In the genomic region with DNA sequence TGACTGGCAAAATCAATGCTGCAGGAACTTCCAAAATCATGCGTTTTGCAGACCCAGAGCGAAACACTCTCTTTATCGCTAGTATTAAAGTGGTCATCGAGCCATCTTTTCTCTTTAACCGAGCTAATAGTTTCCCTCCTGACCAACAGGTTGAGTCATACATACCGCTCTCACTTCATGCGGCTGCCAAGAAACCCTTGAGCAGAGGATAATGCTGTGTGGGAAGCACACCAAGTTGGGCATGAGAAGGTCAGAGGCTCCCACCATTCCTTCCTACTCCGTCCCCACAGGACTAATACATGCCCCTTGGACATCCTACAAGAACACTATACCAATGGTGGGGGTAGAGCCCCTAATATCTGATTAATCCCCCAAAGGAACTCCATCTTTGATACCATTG, we compare ENCODE assay signal across 23 mouse cellular contexts.
A peak's percentile ranks its signal among the peaks of the same experiment; 100 is the strongest.
DNase-seq lines count a peak whose midpoint lies in the region; ATAC-seq and TF ChIP-seq lines count a peak whose summit lies in the region.
"Had no signal": no experiment of that assay in that cellular context is flagged by ENCODE, and none has a peak within 500 bp of the region (broad histone marks: within the 10 kb centered on the region; RNA-seq: fewer than 3 reads in every experiment).

No protein-coding gene starts in this region.

- WGBS in heart, embryonic 12.5 days, result 88% methylated on average over 8 of the region's 8 CpGs
- WGBS in midbrain, embryonic 11.5 days, result 96% methylated on average over 8 of the region's 8 CpGs
- WGBS in midbrain, postnatal 0 days, result 89% methylated on average over 8 of the region's 8 CpGs

- no peak for ATAC-seq in heart, embryonic 12.5 days (ENCODE audit: insufficient number of reproducible peaks, low FRiP score)
- ATAC-seq in midbrain, embryonic 11.5 days (ENCODE audit: low FRiP score), result no peak
- no peak for ATAC-seq in midbrain, postnatal 0 days (ENCODE audit: low FRiP score)
- ATAC-seq: CD4-positive, CD25-positive, alpha-beta regulatory T cell, adult 4 months; forebrain, embryonic 15.5 days; hindbrain, postnatal 0 days had no signal

- TF ChIP-seq CTCF in midbrain, postnatal 0 days (IDR thresholded peaks at IDR 0.05), result no peak

- H3K4me3 ChIP-seq in heart, embryonic 12.5 days, result no peak overlapping the region
- no peak overlapping the region for H3K4me3 ChIP-seq in midbrain, embryonic 11.5 days (ENCODE audit: low read depth, low read length)
- H3K4me3 ChIP-seq in midbrain, postnatal 0 days (ENCODE audit: low read depth, low read length), result no peak overlapping the region
- H3K4me3 ChIP-seq: embryonic facial prominence, embryonic 15.5 days; erythroblast, embryonic 14.5 days; forebrain, embryonic 15.5 days; heart, adult 2 months; hindbrain, embryonic 13.5 days had no signal

- H3K4me1 ChIP-seq in heart, embryonic 12.5 days (replicated peaks), result no peaks in the 10 kb centered on the region
- H3K4me1 ChIP-seq in midbrain, embryonic 11.5 days (ENCODE audit: control insufficient read depth, insufficient read depth, low read length), result no peaks in the 10 kb centered on the region
- H3K4me1 ChIP-seq in midbrain, postnatal 0 days (ENCODE audit: insufficient read depth, low read length), result no peaks in the 10 kb centered on the region
- H3K4me1 ChIP-seq: embryonic facial prominence, embryonic 15.5 days; forebrain, embryonic 15.5 days; hindbrain, embryonic 13.5 days had no signal

- no peaks in the 10 kb centered on the region for H3K36me3 ChIP-seq in heart, embryonic 12.5 days
- H3K36me3 ChIP-seq in midbrain, embryonic 11.5 days (ENCODE audit: control insufficient read depth, insufficient read depth, low read length), result no peaks in the 10 kb centered on the region
- no peaks in the 10 kb centered on the region for H3K36me3 ChIP-seq in midbrain, postnatal 0 days (ENCODE audit: insufficient read depth, low read length)
- H3K36me3 ChIP-seq: embryonic facial prominence, embryonic 15.5 days; forebrain, embryonic 15.5 days; G1E; hindbrain, embryonic 13.5 days had no signal

- no peak overlapping the region for H3K27ac ChIP-seq in heart, embryonic 12.5 days (ENCODE audit: poor library complexity, severe bottlenecking)
- no peak overlapping the region for H3K27ac ChIP-seq in midbrain, embryonic 11.5 days (ENCODE audit: low read depth, low read length)
- H3K27ac ChIP-seq in midbrain, postnatal 0 days (ENCODE audit: low read depth, low read length), result no peak overlapping the region
- H3K27ac ChIP-seq: embryonic facial prominence, embryonic 15.5 days; forebrain, embryonic 15.5 days; heart, adult 2 months; hindbrain, embryonic 13.5 days; hindbrain, postnatal 0 days had no signal

- DNase-seq in adrenal gland, adult (ENCODE audit: inconsistent age in 2 of 2, low spot score in 1 of 2), result peak; percentile 5 to 42
- no peak for DNase-seq in adrenal gland, postnatal 25 days
- DNase-seq in heart, adult 11 months, result peak; percentile 64
- no peak for DNase-seq in heart, postnatal 25 days (ENCODE audit: low spot score)
- peak; percentile 15 for DNase-seq in heart, postnatal 4 days
- peak; percentile 28 for DNase-seq in midbrain, embryonic 11.5 days (ENCODE audit: low spot score, missing footprints)
- DNase-seq in midbrain, postnatal 0 days (ENCODE audit: low spot score), result no peak
- DNase-seq: B cell, adult 2 months; cerebellum, adult 11 months; cerebellum, adult 8-10 months; cerebellum, postnatal 14 days; embryo, embryonic 11 days; gastrocnemius, postnatal 36 days; kidney, adult 11 months had no signal

- 0 out of 2 replicates have a peak, but pooled peaks cover 2% of the 10 kb centered on the region for H3K27me3 ChIP-seq in heart, embryonic 12.5 days (replicated peaks)
- H3K27me3 ChIP-seq in midbrain, embryonic 11.5 days (ENCODE audit: control insufficient read depth, insufficient read depth, low read length), result no peaks in the 10 kb centered on the region
- H3K27me3 ChIP-seq in midbrain, postnatal 0 days (ENCODE audit: insufficient read depth, low read length), result no peaks in the 10 kb centered on the region
- H3K27me3 ChIP-seq: embryonic facial prominence, embryonic 15.5 days; forebrain, embryonic 15.5 days; hindbrain, embryonic 13.5 days had no signal

- H3K4me2 ChIP-seq in heart, embryonic 12.5 days, result no peak overlapping the region
- no peak overlapping the region for H3K4me2 ChIP-seq in midbrain, embryonic 11.5 days
- H3K4me2 ChIP-seq in midbrain, postnatal 0 days (ENCODE audit: low read depth, low read length, poor library complexity, severe bottlenecking), result no peak overlapping the region
- H3K4me2 ChIP-seq: embryonic facial prominence, embryonic 15.5 days; forebrain, embryonic 15.5 days; hindbrain, embryonic 13.5 days had no signal

- no peak overlapping the region for H3K9ac ChIP-seq in heart, embryonic 12.5 days
- H3K9ac ChIP-seq in midbrain, embryonic 11.5 days (ENCODE audit: low read length), result no peak overlapping the region
- no peak overlapping the region for H3K9ac ChIP-seq in midbrain, postnatal 0 days (replicated peaks; ENCODE audit: low read length, poor library complexity, severe bottlenecking)
- H3K9ac ChIP-seq: embryonic facial prominence, embryonic 15.5 days; forebrain, embryonic 15.5 days; hindbrain, embryonic 13.5 days had no signal

- H3K9me3 ChIP-seq in heart, embryonic 12.5 days (replicated peaks), result peaks cover 4% of the 10 kb centered on the region; the same call in 1 of the 2 replicates
- H3K9me3 ChIP-seq in midbrain, embryonic 11.5 days (ENCODE audit: control insufficient read depth, low read length), result no peaks in the 10 kb centered on the region
- no peaks in the 10 kb centered on the region for H3K9me3 ChIP-seq in midbrain, postnatal 0 days (ENCODE audit: low read length)
- H3K9me3 ChIP-seq: embryonic facial prominence, embryonic 15.5 days; forebrain, embryonic 15.5 days; hindbrain, embryonic 13.5 days had no signal

- intact Hi-C loops in heart, postnatal 25 days (cut with DNase I), result no loop called here

Comparison
In these comparisons a context has a peak if more than half of its experiments do, and no peak if none do; other contexts are left out.
1. DNase-seq: peak in adrenal gland, adult (2 of 2), heart, adult 11 months (single experiment), heart, postnatal 4 days (single experiment) and midbrain, embryonic 11.5 days (single experiment); none in adrenal gland, postnatal 25 days (single experiment), heart, postnatal 25 days (single experiment) and midbrain, postnatal 0 days (single experiment).